Mouse (Mus musculus) layer of hippocampus, postnatal 36 days (tissue): ENCODE data around the gene Ppp3r1. TPM values are rescaled to one million over a fixed set of nuclear protein-coding genes. Genes with fewer than 3 reads are reported as not detected.
"Not testable (repeated sequence)": the region's sequence is repeated elsewhere in the genome, so short reads cannot be mapped to it uniquely, and the experiment has no call there.

Source experiments
- DNase-seq, 2 experiments: peaks; one replicate each; pipeline ENCODE4 v3.0.0; 2022
- total RNA-seq, 2 experiments: library from RNA; stranded (reverse); gene quantifications; 2 replicates each; pipeline ENCODE4 v1.2.3; 2021

Gene Ppp3r1
- total RNA-seq, 2 experiments from 2014 or later: 907 to 1,012 TPM

- no peak for DNase-seq
Observed at GRCm38 (mm10) chr11:17200936-17201335, 41.9 kb downstream of the Ppp3r1 start.

DNA sequence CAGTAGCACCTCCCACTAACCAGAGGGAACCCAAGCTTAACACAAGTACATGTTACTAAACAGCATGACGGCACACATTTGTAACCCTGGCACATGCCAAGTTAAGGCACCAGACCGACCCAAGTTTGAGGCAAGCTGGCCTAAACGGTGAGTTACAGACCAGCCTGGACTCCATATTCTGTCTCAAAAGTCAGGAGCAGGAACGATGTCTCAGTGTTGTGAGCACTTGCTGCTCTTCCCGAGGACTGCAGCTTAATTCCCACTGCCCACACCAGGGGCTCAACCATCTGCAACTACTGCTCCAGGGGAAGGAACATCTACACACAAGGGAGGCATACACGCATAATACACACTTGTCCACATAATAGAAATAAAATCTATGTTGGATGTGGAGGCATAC lies 43.4 kb downstream of the Ppp3r1 start:
- DNase-seq: no peak

DNA sequence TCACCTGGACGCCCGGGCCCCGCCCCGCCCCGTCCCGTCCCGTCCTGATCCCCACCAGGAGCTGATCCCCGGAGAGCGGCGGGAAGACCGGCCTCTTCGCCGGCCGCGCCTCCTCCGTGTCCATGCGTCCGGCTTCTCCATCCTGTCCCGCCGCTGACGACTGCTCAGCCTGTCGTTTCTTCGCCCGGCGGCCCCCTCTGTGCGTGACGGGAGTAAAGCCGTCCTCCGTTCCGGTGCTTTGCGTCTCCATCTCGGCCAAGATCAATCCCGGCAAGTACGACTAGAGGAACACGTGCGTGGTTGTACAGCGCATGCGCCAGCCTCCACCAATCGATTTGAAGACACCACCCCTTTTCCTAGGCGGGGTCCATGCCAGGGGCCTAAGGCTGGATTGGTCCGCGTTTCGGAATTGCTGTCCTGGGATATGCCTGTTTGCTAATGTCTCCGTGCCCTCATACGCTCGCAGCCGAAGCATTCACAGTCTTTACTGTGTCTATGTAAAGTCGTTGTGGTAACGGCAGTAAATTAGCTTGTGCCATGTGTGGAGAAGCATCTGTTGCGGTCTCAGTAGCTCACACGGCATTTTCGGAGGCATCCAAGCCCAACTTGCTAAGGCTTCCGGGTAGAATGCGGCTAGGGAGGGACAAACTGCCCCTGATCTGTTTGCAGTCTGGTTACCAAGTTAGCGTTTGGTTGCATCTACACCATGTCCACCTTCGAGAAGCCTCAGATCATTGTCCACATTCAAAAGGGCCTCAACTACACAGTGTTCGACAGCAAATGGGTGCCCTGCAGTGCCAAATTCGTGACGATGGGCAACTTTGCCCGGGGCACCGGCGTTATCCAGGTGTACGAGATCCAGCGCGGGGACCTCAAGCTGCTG lies 52.4 kb downstream of the Ppp3r1 start, which contains the start of gene Pno1:
Gene Pno1 (minus strand): TSS at position 311 of the 883 bp plus-strand sequence.
- DNase-seq: peak; percentile 95

- no peak for DNase-seq
Observed at GRCm38 (mm10) chr11:17212141-17212495, 53.1 kb downstream of the Ppp3r1 start.

GRCm38 (mm10) chr11:17212903-17213509 lies 53.9 kb downstream of the Ppp3r1 start:
- DNase-seq: no peak

DNA sequence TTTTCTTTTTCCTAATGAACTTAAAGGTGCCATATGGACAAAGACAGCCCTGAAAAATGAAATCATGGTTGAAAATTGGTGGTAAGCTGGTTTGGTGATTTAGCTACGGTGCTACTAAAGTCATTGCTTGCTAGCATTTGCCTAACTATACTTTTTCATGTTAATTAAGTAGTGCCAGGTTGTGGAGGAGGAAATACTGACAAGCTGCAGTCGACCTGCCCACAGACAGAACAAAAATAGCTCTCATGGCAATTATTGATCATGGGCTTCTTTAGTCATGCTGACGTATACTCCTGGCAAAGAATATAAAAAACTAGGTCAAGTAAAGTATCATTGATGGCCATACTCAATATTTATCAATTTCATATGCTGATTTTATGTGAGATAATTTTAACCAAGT lies 56.4 kb downstream of the Ppp3r1 start:
- DNase-seq: no peak

DNA sequence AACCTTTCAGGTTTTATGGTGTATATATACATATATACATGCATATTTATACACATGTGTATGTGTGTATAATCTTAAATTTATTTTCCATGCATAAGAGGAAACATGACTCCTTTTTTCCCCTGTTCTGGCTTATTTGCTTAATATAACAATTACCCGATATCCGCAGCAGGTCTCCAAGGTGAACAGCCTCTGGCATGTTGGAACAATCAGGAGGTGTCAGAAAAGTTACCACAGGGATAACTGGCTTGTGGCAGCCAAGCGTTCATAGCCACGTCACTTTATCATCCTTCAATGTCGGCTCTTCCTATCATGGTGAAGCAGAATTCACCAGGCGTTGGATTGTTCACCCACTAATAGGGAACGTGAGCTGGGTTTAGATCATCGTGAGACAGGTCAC lies 62.1 kb downstream of the Ppp3r1 start:
- no peak for DNase-seq

DNA sequence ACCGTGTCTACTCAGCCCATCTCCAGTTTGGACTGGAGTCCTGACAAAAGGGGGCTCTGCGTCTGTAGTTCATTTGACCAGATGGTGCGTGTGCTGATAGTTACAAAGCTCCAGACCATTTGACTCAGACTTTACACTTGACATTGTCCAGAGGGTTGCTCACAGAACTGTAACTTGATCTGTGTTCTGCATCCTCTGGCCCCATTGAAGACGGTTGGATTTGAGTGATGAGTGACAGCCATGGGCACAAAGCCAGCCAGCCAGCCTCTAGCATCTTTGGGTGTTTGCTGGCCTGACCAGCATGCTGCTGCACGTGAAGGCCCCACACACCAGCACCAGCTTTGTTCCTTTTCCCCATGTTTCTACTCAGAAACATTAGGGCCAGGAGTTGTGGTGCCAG lies 73.7 kb downstream of the Ppp3r1 start:
- no peak for DNase-seq

GRCm38 (mm10) chr11:17236449-17237037 lies 77.5 kb downstream of the Ppp3r1 start:
- DNase-seq: no peak

GRCm38 (mm10) chr11:17238598-17238997 lies 79.5 kb downstream of the Ppp3r1 start:
- not testable (repeated sequence) for DNase-seq

- no peak for DNase-seq
Observed at GRCm38 (mm10) chr11:17248715-17249114, 89.7 kb downstream of the Ppp3r1 start.

Other genes with a start within 250 kb of the Ppp3r1 start
- 1 to 10 TPM; 1.0 to 1.7 TPM for gene Fbxo48, start 207.9 kb upstream of the Ppp3r1 start, total RNA-seq
- 100 to 1,000 TPM; 117 to 126 TPM for gene Cnrip1, start 107.7 kb upstream of the Ppp3r1 start, total RNA-seq
- gene Plek, start 106.9 kb upstream of the Ppp3r1 start, total RNA-seq: 1 to 10 TPM; 4.7 to 5.7 TPM
- 10 to 100 TPM in 1 of 2 experiments, 1 to 10 TPM in 1; 9.0 to 11.4 TPM for gene Wdr92, start 22.8 kb downstream of the Ppp3r1 start, total RNA-seq
- gene Pno1, start 52.3 kb downstream of the Ppp3r1 start, total RNA-seq: 10 to 100 TPM; 26.6 to 30.3 TPM
- gene C1d, start 98.3 kb downstream of the Ppp3r1 start, total RNA-seq: 10 to 100 TPM; 49.3 to 49.8 TPM